Mouse (Mus musculus) spleen, adult 2 months (tissue): Measurements from ENCODE around the gene Ndufs5. TPM values are rescaled to one million over a fixed set of nuclear protein-coding genes. Genes with fewer than 3 reads are reported as not detected.

Experiments used
- DNase-seq, 2 experiments: peaks; one replicate each; pipeline versions ENCODE4 v3.0.0 to v3.0.0-alpha.2; 2012 to 2021; ENCODE audit warnings: low spot score in 2 of 2, low read depth in 1 of 2
- H3K27ac ChIP-seq: fragments of 200-500 bp; 2 replicates; pipeline ENCODE4 v1.5.1; 2012; ENCODE audit warnings: low read length, inconsistent platforms; ENCODE audit not compliant: insufficient read depth
- H3K27me3 ChIP-seq: fragments of 200-500 bp; 2 replicates; pipeline ENCODE4 v1.6.1; 2012; ENCODE audit warnings: mild to moderate bottlenecking, moderate library complexity, low read length, inconsistent platforms; ENCODE audit not compliant: control insufficient read depth, insufficient read depth
- H3K36me3 ChIP-seq: fragments of 200-500 bp; 2 replicates; pipeline ENCODE4 v1.6.1; 2012; ENCODE audit warnings: mild to moderate bottlenecking, low read length, inconsistent platforms; ENCODE audit not compliant: control insufficient read depth, insufficient read depth
- H3K4me1 ChIP-seq: fragments of 200-500 bp; 2 replicates; pipeline ENCODE4 v1.6.1; 2011; ENCODE audit warnings: inconsistent platforms; ENCODE audit not compliant: control insufficient read depth, insufficient read depth, insufficient read length
- H3K4me3 ChIP-seq: fragments of 200-500 bp; 2 replicates; pipeline ENCODE4 v1.5.1; 2011; ENCODE audit warnings: mild to moderate bottlenecking, inconsistent platforms; ENCODE audit not compliant: insufficient read depth, insufficient read length; ENCODE audit errors: extremely low read depth
- CTCF ChIP-seq: fragments of 200-500 bp; IDR thresholded peaks from 2 replicates; pipeline ENCODE4 v1.5.1; 2011; ENCODE audit warnings: mild to moderate bottlenecking, inconsistent platforms; ENCODE audit not compliant: insufficient read depth, insufficient read length, insufficient replicate concordance; ENCODE audit errors: extremely low read depth
- POLR2A ChIP-seq: fragments of 200-500 bp; IDR thresholded peaks from 2 replicates; pipeline ENCODE4 v1.6.1; 2011; ENCODE audit warnings: low read depth, low read length, inconsistent platforms
- WGBS: fragments of 180-500 bp; shearing (Covaris S2); methylation state at CpG from one replicate; pipeline ENCODE4 v1.1.7; 2018; 5-methylcytosine and 5-hydroxymethylcytosine counted together
- polyA plus RNA-seq: library from polyadenylated mRNA; depleted of rRNA; stranded (reverse); fragments of >200 nt; gene quantifications from 2 replicates; pipeline ENCODE4 v1.2.3, GENCODE M21; 2012

Ndufs5 gene
- polyA plus RNA-seq, 1 experiment, result 10.4 TPM

- TF ChIP-seq POLR2A (no peak), CTCF (no peak)
- Histone ChIP-seq H3K36me3 (peaks cover 9% of the 10 kb centered on the region), H3K4me1 (no peaks in the 10 kb centered on the region), H3K27me3 (no peaks in the 10 kb centered on the region), H3K4me3 (no peak overlapping the region), H3K27ac (no peak overlapping the region)
- no peak for DNase-seq
- 93% methylated on average over 4 of the region's 4 CpGs for WGBS
These were observed 14.3 kb upstream of the Ndufs5 start for GRCm38 (mm10) chr4:123732163-123732910.

- no peak overlapping the region for H3K27ac ChIP-seq
- no peak for DNase-seq
- no peak overlapping the region for H3K4me3 ChIP-seq
- no peaks in the 10 kb centered on the region for H3K36me3 ChIP-seq
- WGBS, result 88% methylated on average over 4 of the region's 4 CpGs
- H3K27me3 ChIP-seq, result no peaks in the 10 kb centered on the region
- TF ChIP-seq CTCF (no peak), POLR2A (no peak)
- H3K4me1 ChIP-seq, result no peaks in the 10 kb centered on the region
These were observed 3.8 kb upstream of the Ndufs5 start for GRCm38 (mm10) chr4:123721761-123722160.

GRCm38 (mm10) chr4:123718434-123718780 lies 405 bp upstream of the Ndufs5 start:
- H3K27me3 ChIP-seq, result no peaks in the 10 kb centered on the region
- DNase-seq, result no peak
- peak overlapping the region; percentile 59 for H3K4me3 ChIP-seq
- H3K36me3 ChIP-seq, result peaks cover 9% of the 10 kb centered on the region
- TF ChIP-seq CTCF, result no peak
- TF ChIP-seq POLR2A, result no peak
- H3K4me1 ChIP-seq, result no peaks in the 10 kb centered on the region
- WGBS, result 16% methylated on average over 7 of the region's 7 CpGs
- peak overlapping the region; percentile 73 for H3K27ac ChIP-seq

- no peak for DNase-seq
- H3K4me1 ChIP-seq, result no peaks in the 10 kb centered on the region
- no peak overlapping the region for H3K27ac ChIP-seq
- 93% methylated on average over 3 of the region's 3 CpGs for WGBS
- no peak overlapping the region for H3K4me3 ChIP-seq
- TF ChIP-seq POLR2A (no peak), CTCF (no peak)
- no peaks in the 10 kb centered on the region for H3K27me3 ChIP-seq
- H3K36me3 ChIP-seq, result peaks cover 13% of the 10 kb centered on the region
These were observed 5.6 kb downstream of the Ndufs5 start for GRCm38 (mm10) chr4:123712431-123712830.

GRCm38 (mm10) chr4:123707340-123707739 lies 10.7 kb downstream of the Ndufs5 start:
- no peaks in the 10 kb centered on the region; the same call in 1 of the 2 replicates for H3K27me3 ChIP-seq
- no peaks in the 10 kb centered on the region for H3K4me1 ChIP-seq
- no peak for TF ChIP-seq CTCF
- TF ChIP-seq POLR2A, result no peak
- WGBS, result 95% methylated on average over 5 of the region's 5 CpGs
- H3K36me3 ChIP-seq, result peaks cover 2% of the 10 kb centered on the region
- H3K27ac ChIP-seq, result no peak overlapping the region
- DNase-seq, result no peak
- no peak overlapping the region for H3K4me3 ChIP-seq

GRCm38 (mm10) chr4:123705340-123705739 lies 12.7 kb downstream of the Ndufs5 start:
- WGBS, result 90% methylated on average over 2 of the region's 2 CpGs
- TF ChIP-seq CTCF, result no peak
- TF ChIP-seq POLR2A, result no peak
- H3K4me1 ChIP-seq, result no peaks in the 10 kb centered on the region
- no peak for DNase-seq
- no peak overlapping the region for H3K27ac ChIP-seq
- no peaks in the 10 kb centered on the region; the same call in 1 of the 2 replicates for H3K27me3 ChIP-seq
- no peak overlapping the region for H3K4me3 ChIP-seq
- H3K36me3 ChIP-seq, result no peaks in the 10 kb centered on the region

GRCm38 (mm10) chr4:123693384-123693783 lies 24.6 kb downstream of the Ndufs5 start:
- WGBS, result 90% methylated on average over 12 of the region's 12 CpGs

More at GRCm38 (mm10) chr4:123693384-123693783, 24.6 kb downstream of the Ndufs5 start:
- TF ChIP-seq POLR2A, result no peak
- no peak for TF ChIP-seq CTCF
- DNase-seq, result no peak
- no peaks in the 10 kb centered on the region for H3K36me3 ChIP-seq
- H3K4me1 ChIP-seq, result no peaks in the 10 kb centered on the region
- no peak overlapping the region for H3K27ac ChIP-seq
- H3K4me3 ChIP-seq, result no peak overlapping the region
- no peaks in the 10 kb centered on the region for H3K27me3 ChIP-seq
